Mouse (Mus musculus) C2C12 (cell line): ENCODE measurements at regions not wholly inside any gene's neighbourhood (a gene's known extent, or its start where the extent isn't known, plus 50 kb on each side); places are given as distances from the start of the nearest gene placed in this dataset.

Experiments
- H3K27me3 ChIP-seq: one replicate; pipeline ENCODE4 v1.6.1; 2011; ENCODE audit not compliant: control insufficient read depth, insufficient read depth, insufficient read length
- H3K36me3 ChIP-seq: one replicate; pipeline ENCODE4 v1.6.1; 2011; ENCODE audit not compliant: control insufficient read depth, insufficient read depth
- H3K4me3 ChIP-seq: one replicate; pipeline ENCODE4 v1.5.1; 2011; ENCODE audit warnings: mild to moderate bottlenecking, control low read depth; ENCODE audit not compliant: poor library complexity, insufficient read depth, severe bottlenecking
- H3K79me2 ChIP-seq: one replicate; pipeline ENCODE4 v1.6.1; 2011; ENCODE audit not compliant: control insufficient read depth, insufficient read depth
- H3K79me3 ChIP-seq: one replicate; pipeline ENCODE4 v1.6.1; 2011; ENCODE audit warnings: low read depth, control low read depth
- H3ac ChIP-seq: one replicate; pipeline ENCODE3; 2011; ENCODE audit warnings: low read depth; ENCODE audit not compliant: control insufficient read depth, insufficient read length
- CEBPB ChIP-seq: IDR thresholded peaks from one replicate; pipeline ENCODE4 v1.6.1; 2011; ENCODE audit warnings: low read depth, mild to moderate bottlenecking, control low read depth, moderate library complexity
- CTCF ChIP-seq: IDR thresholded peaks from one replicate; pipeline ENCODE4 v1.5.1; 2011; ENCODE audit not compliant: control insufficient read depth, insufficient read depth, insufficient read length
- FOSL1 ChIP-seq: IDR thresholded peaks from one replicate; pipeline ENCODE4 v1.8.0; 2011; ENCODE audit warnings: mild to moderate bottlenecking, low read length; ENCODE audit not compliant: poor library complexity, insufficient read depth, severe bottlenecking
- MAX ChIP-seq: IDR thresholded peaks from one replicate; pipeline ENCODE4 v1.6.1; 2011; ENCODE audit warnings: mild to moderate bottlenecking, control low read depth
- MYOD1 ChIP-seq: IDR thresholded peaks from one replicate; pipeline ENCODE4 v1.6.1; 2011; ENCODE audit warnings: low read depth; ENCODE audit not compliant: control insufficient read depth, insufficient read length
- MYOG ChIP-seq: IDR thresholded peaks from one replicate; pipeline ENCODE4 v1.6.1; 2011; ENCODE audit not compliant: control insufficient read depth, insufficient read length; ENCODE audit errors: extremely low read depth
- USF1 ChIP-seq: IDR thresholded peaks from one replicate; pipeline ENCODE4 v1.6.1; 2011; ENCODE audit warnings: low read depth, mild to moderate bottlenecking, control low read depth, moderate library complexity

GRCm38 (mm10) chr9:61680911-61681311 lies 233.4 kb downstream of the Rplp1 start:
- TF ChIP-seq CEBPB: no peak
- TF ChIP-seq CTCF: no peak
- TF ChIP-seq USF1: no peak
- no peak for TF ChIP-seq FOSL1
- TF ChIP-seq MAX: no peak
- no peak for TF ChIP-seq MYOG
- no peak for TF ChIP-seq MYOD1
- no peaks in the 10 kb centered on the region for H3K79me2 ChIP-seq
- no peak overlapping the region for H3K4me3 ChIP-seq
- H3K36me3 ChIP-seq: no peaks in the 10 kb centered on the region
- H3ac ChIP-seq: no peak overlapping the region
- no peaks in the 10 kb centered on the region for H3K79me3 ChIP-seq
- H3K27me3 ChIP-seq: no peaks in the 10 kb centered on the region

GRCm38 (mm10) chr9:61679686-61680085 lies 234.7 kb downstream of the Rplp1 start:
- TF ChIP-seq MYOD1 (no peak), FOSL1 (no peak), CTCF (no peak), MAX (no peak), MYOG (no peak), CEBPB (no peak), USF1 (no peak)
- Histone ChIP-seq H3ac (no peak overlapping the region), H3K27me3 (no peaks in the 10 kb centered on the region)

GRCm38 (mm10) chr9:61677603-61678002 lies 236.7 kb downstream of the Rplp1 start:
- H3K36me3 ChIP-seq: no peaks in the 10 kb centered on the region
- H3ac ChIP-seq: no peak overlapping the region
- TF ChIP-seq FOSL1: no peak
- TF ChIP-seq MYOG: no peak
- no peak for TF ChIP-seq MAX
- no peak for TF ChIP-seq CTCF
- TF ChIP-seq MYOD1: no peak
- no peaks in the 10 kb centered on the region for H3K79me2 ChIP-seq
- no peak overlapping the region for H3K4me3 ChIP-seq
- no peaks in the 10 kb centered on the region for H3K27me3 ChIP-seq
- H3K79me3 ChIP-seq: no peaks in the 10 kb centered on the region

More at GRCm38 (mm10) chr9:61679686-61680085, 234.7 kb downstream of the Rplp1 start:
- H3K4me3 ChIP-seq: no peak overlapping the region
- H3K36me3 ChIP-seq: no peaks in the 10 kb centered on the region
- no peaks in the 10 kb centered on the region for H3K79me3 ChIP-seq
- no peaks in the 10 kb centered on the region for H3K79me2 ChIP-seq

GRCm38 (mm10) chr9:61677037-61677436 lies 237.3 kb downstream of the Rplp1 start:
- TF ChIP-seq CTCF: no peak
- no peak for TF ChIP-seq USF1
- no peak for TF ChIP-seq MYOG
- TF ChIP-seq MYOD1: no peak
- TF ChIP-seq MAX: no peak
- TF ChIP-seq CEBPB: no peak
- TF ChIP-seq FOSL1: no peak
- H3K36me3 ChIP-seq: no peaks in the 10 kb centered on the region
- H3K79me3 ChIP-seq: no peaks in the 10 kb centered on the region
- no peaks in the 10 kb centered on the region for H3K79me2 ChIP-seq
- H3ac ChIP-seq: no peak overlapping the region
- no peak overlapping the region for H3K4me3 ChIP-seq
- no peaks in the 10 kb centered on the region for H3K27me3 ChIP-seq

GRCm38 (mm10) chr9:61675366-61675765 lies 239.0 kb downstream of the Rplp1 start:
- H3K27me3 ChIP-seq: no peaks in the 10 kb centered on the region
- no peak overlapping the region for H3ac ChIP-seq
- no peaks in the 10 kb centered on the region for H3K79me2 ChIP-seq
- H3K36me3 ChIP-seq: no peaks in the 10 kb centered on the region
- TF ChIP-seq MYOD1 (no peak), CEBPB (no peak), CTCF (no peak), MAX (no peak), FOSL1 (no peak), USF1 (no peak), MYOG (no peak)
- H3K79me3 ChIP-seq: no peaks in the 10 kb centered on the region
- no peak overlapping the region for H3K4me3 ChIP-seq

GRCm38 (mm10) chr9:61673575-61674203 lies 240.7 kb downstream of the Rplp1 start:
- Histone ChIP-seq H3K27me3 (no peaks in the 10 kb centered on the region), H3ac (no peak overlapping the region), H3K79me2 (no peaks in the 10 kb centered on the region), H3K36me3 (no peaks in the 10 kb centered on the region), H3K79me3 (no peaks in the 10 kb centered on the region), H3K4me3 (no peak overlapping the region)
- TF ChIP-seq MYOD1: no peak
- TF ChIP-seq MAX: no peak
- no peak for TF ChIP-seq USF1
- no peak for TF ChIP-seq CTCF
- TF ChIP-seq MYOG: no peak
- TF ChIP-seq CEBPB: no peak
- TF ChIP-seq FOSL1: no peak
